Mouse (Mus musculus) thymus, postnatal 10 days (tissue): ENCODE measurements at regions not wholly inside any gene's neighbourhood (a gene's known extent, or its start where the extent isn't known, plus 50 kb on each side); places are given as distances from the start of the nearest gene placed in this dataset.

Source experiments
- DNase-seq, 2 experiments: peaks; one replicate each; pipeline ENCODE4 v3.0.0; 2021; ENCODE audit warnings: low spot score in 2 of 2

GRCm38 (mm10) chr16:95196141-95196540 lies 61.2 kb upstream of the Kcnj15 start:
- DNase-seq = no peak

DNA sequence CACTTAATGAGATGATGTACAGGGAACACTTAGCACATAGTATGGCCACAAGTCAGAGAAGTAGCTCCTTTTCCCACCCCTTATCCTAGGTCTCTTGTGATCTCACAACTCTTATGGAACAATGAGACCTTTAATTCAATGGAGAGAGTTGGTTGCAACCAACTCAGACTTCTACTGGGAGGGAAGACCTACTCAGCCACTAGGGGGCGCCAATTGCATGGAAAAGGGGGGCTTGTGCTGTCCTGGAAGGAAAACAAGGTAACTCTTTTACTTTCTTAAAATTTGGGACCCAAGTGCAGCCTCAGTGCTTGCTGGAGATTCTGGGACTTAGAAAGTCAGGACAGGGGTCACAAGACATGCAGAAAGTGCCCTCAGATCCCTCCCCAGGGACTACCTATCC lies 60.7 kb upstream of the Kcnj15 start:
- DNase-seq = peak; percentile 41 to 85

DNA sequence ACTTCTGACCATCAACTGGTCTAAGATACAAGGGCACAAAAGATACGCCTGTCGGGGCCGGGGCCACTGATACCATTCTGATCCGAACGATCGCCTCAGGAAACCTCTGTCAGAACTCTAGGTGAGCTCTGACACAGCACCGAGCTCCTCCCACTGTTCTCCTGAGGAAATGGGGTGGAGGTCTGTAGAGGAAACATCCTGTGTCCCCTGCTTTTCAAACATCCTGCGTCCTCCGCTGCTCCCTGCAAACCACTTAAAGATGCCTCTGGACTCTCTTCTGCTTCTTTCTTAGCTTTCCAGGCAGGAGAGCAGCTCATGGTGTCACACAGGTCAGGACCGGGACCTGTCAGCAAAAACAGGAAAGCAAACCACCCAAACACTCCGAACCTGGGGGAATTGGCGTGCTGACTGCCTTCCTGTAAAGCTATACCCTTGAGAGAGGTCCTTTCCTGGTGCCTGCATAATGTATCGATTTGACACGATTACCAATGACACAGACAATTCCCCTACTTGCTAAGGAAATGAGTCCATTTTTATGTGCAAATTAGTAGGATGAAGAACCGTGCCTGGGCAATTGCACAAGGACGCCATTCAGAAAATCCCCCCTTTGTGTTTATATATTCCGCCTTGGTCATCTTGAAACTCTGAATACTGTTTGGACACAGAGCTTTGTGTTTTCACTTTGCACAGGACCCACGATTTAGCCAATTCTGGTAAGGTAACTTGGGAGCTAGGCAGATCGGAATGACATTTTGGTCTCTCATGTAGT lies 58.4 kb upstream of the Kcnj15 start:
- no peak for DNase-seq

DNA sequence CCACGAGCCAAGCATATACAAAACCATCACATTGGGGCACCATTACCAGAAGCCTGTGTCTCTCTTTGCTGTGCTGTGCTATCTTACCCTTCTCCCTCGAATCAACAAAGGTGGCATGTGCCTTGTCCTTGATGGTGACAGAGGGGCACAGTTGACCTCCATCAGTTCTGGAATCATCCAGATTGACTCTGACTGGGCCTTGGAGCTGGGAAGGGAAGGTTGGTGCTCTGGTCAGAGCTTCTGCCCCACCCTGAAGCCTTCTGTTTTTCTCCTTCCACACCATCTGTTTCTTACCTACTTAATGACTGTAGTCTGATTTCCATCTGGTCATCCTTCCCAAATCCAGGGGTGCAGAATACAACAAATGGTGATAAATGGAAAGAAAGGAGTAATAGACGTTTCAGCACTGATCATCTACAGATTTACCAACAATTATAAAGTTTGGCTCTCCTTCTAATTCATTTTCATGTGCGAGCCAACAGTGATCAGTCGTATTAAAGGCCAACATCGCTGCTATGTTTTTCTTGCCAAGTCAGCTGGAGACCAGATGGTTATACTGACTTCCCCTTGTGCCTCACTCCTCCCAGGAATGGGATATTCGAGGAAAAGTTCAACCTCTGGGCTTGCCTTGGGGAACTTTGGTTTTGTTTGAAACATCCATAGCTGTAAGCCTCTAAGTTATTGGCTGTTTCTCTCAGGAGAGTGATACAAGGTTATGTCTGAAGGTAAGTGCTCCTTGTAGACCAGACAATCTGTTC lies 55.1 kb upstream of the Kcnj15 start:
- DNase-seq = no peak

- DNase-seq = no peak
These were observed 54.3 kb upstream of the Kcnj15 start for GRCm38 (mm10) chr16:95203026-95203425.

GRCm38 (mm10) chr16:95203790-95204189 lies 53.6 kb upstream of the Kcnj15 start:
- DNase-seq = no peak

GRCm38 (mm10) chr16:95204507-95204906 lies 52.9 kb upstream of the Kcnj15 start:
- no peak for DNase-seq

- no peak for DNase-seq
These were observed 50.9 kb upstream of the Kcnj15 start for GRCm38 (mm10) chr16:95206445-95206844.

- no peak for DNase-seq
These were observed 49.8 kb upstream of the Kcnj15 start for GRCm38 (mm10) chr16:95207547-95207946.
